9 mouse cellular contexts compared by ENCODE assay signal in genomic region chr8:3956037-3956436, GRCm38 (mm10). TPM values are rescaled to one million over a fixed set of nuclear protein-coding genes. Genes with fewer than 3 reads are reported as not detected.
DNase-seq lines count a peak whose midpoint lies in the region; ATAC-seq and TF ChIP-seq lines count a peak whose summit lies in the region.
"Had no signal": no experiment of that assay in that cellular context is flagged by ENCODE, and none has a peak within 500 bp of the region (broad histone marks: within the 10 kb centered on the region; RNA-seq: fewer than 3 reads in every experiment).

No protein-coding gene starts in this region.

- peak; percentile 22; the same call in 1 of the 2 replicates for TF ChIP-seq CTCF in cerebellum, adult 2 months (IDR thresholded peaks at IDR 0.05; ENCODE audit: borderline replicate concordance, insufficient read depth, low read depth, low read length)
- TF ChIP-seq CTCF in heart, postnatal 0 days (IDR thresholded peaks at IDR 0.05; ENCODE audit: low read depth): peak; percentile 20; the same call in 1 of the 2 replicates

- no peak for TF ChIP-seq EP300 in heart, postnatal 0 days (IDR thresholded peaks at IDR 0.05; ENCODE audit: low read depth)

- H3K27ac ChIP-seq in cerebellum, adult 2 months (ENCODE audit: insufficient read depth, low read length): no peak overlapping the region
- H3K27ac ChIP-seq in heart, postnatal 0 days (ENCODE audit: low read depth): no peak overlapping the region

- ATAC-seq in heart, postnatal 0 days (ENCODE audit: insufficient read depth, low read depth): no peak

- no peaks in the 10 kb centered on the region for H3K9me3 ChIP-seq in heart, postnatal 0 days (replicated peaks; ENCODE audit: control insufficient read depth, low read length)

- DNase-seq in cerebellum, adult 2 months: no peak
- DNase-seq in cerebellum, adult 9-11 months: no peak
- peak; percentile 5 for DNase-seq in right cerebral cortex, adult 18-20 months
- DNase-seq in right cerebral cortex, postnatal 14 days: no peak
- DNase-seq in heart, postnatal 0 days (ENCODE audit: low spot score): no peak
- DNase-seq in lung, postnatal 14 days: peak; percentile 2
- DNase-seq in yolk sac, embryonic 10.5 days (ENCODE audit: low spot score): no peak
- DNase-seq in layer of hippocampus, postnatal 25 days (ENCODE audit: extremely low spot score in 1 of 2, low spot score in 1 of 2): no peak

- H3K4me2 ChIP-seq in heart, postnatal 0 days (ENCODE audit: low read depth, low read length): no peak overlapping the region

- no peak overlapping the region for H3K4me3 ChIP-seq in cerebellum, adult 2 months (replicated peaks; ENCODE audit: insufficient read depth, low read depth, low read length)
- no peak overlapping the region for H3K4me3 ChIP-seq in heart, postnatal 0 days (ENCODE audit: low read depth, low read length)

- H3K4me1 ChIP-seq in cerebellum, adult 2 months (ENCODE audit: control insufficient read depth, insufficient read depth, low read length): no peaks in the 10 kb centered on the region
- no peaks in the 10 kb centered on the region for H3K4me1 ChIP-seq in heart, postnatal 0 days (ENCODE audit: control insufficient read depth, insufficient read depth)

- H3K27me3 ChIP-seq in cerebellum, adult 2 months (ENCODE audit: control insufficient read depth, insufficient read depth, low read length): no peaks in the 10 kb centered on the region; the same call in 1 of the 2 replicates
- no peaks in the 10 kb centered on the region for H3K27me3 ChIP-seq in heart, postnatal 0 days (ENCODE audit: control insufficient read depth, insufficient read depth, low read length)

- no peak overlapping the region for H3K9ac ChIP-seq in heart, postnatal 0 days (replicated peaks; ENCODE audit: low read depth, low read length)

- WGBS in cerebellum, adult 2 months: 69% methylated on average over 1 of the region's 1 CpGs
- 65% methylated on average over 1 of the region's 1 CpGs for WGBS in heart, postnatal 0 days

- H3K36me3 ChIP-seq in heart, postnatal 0 days (replicated peaks; ENCODE audit: control insufficient read depth, insufficient read depth, low read length): no peaks in the 10 kb centered on the region

- no peak for TF ChIP-seq POLR2A in cerebellum, adult 2 months (IDR thresholded peaks at IDR 0.05; ENCODE audit: borderline replicate concordance, insufficient read depth, low read length)

RNA-seq across cellular contexts. Expression of gene Cd209c, which starts 1.5 kb away (rescaled TPM):
- polyA plus RNA-seq in cerebellum, adult 2 months (2012; rRNA removed): 0.08 and 0.14 TPM in 2 replicates
- total RNA-seq in heart, postnatal 0 days (2014; rRNA removed; ENCODE audit: low replicate concordance): not detected in 2 replicates
- 0.07 TPM in 1 of 2 replicates, not detected in the other for polyA plus RNA-seq in heart, postnatal 0 days (2015; fragmentation: Nextera tagmentation; extraction: Ambion mirVana)
- under 1 TPM in 1 of 2 experiments, not detected in 1; 0.40 TPM for total RNA-seq in layer of hippocampus, postnatal 25 days (2021)
- polyA plus RNA-seq: liver, embryonic 16.5 days had no signal

RNA-seq across cellular contexts. Expression of gene Cd209b, which starts 29.4 kb away (rescaled TPM):
- 0.08 TPM in 1 of 2 replicates, not detected in the other for polyA plus RNA-seq in cerebellum, adult 2 months (2012; rRNA removed)
- not detected in 2 replicates for total RNA-seq in heart, postnatal 0 days (2014; rRNA removed; ENCODE audit: low replicate concordance)
- not detected in 2 replicates for polyA plus RNA-seq in heart, postnatal 0 days (2015; fragmentation: Nextera tagmentation; extraction: Ambion mirVana)
- under 1 TPM; 0.28 to 0.59 TPM for total RNA-seq in layer of hippocampus, postnatal 25 days (2021)

Comparison
In these comparisons a context has a peak if more than half of its experiments do, and no peak if none do; other contexts are left out.
1. DNase-seq: peak in right cerebral cortex, adult 18-20 months (single experiment) and lung, postnatal 14 days (single experiment); none in cerebellum, adult 2 months (0 of 2), cerebellum, adult 9-11 months (single experiment), right cerebral cortex, postnatal 14 days (single experiment), heart, postnatal 0 days (single experiment), yolk sac, embryonic 10.5 days (single experiment) and layer of hippocampus, postnatal 25 days (0 of 2).